Mouse (Mus musculus) thymus, adult 2 months (tissue): ENCODE measurements around the gene Il17a.

Source experiments
- CTCF ChIP-seq: fragments of 200-500 bp; IDR thresholded peaks from 2 replicates; pipeline ENCODE4 v1.5.1; 2012; ENCODE audit warnings: mild to moderate bottlenecking, control low read depth, low read length, moderate library complexity, borderline replicate concordance; ENCODE audit not compliant: control insufficient read depth, poor library complexity, insufficient read depth; ENCODE audit errors: extremely low read depth
- POLR2A ChIP-seq: fragments of 200-500 bp; IDR thresholded peaks from 2 replicates; pipeline ENCODE4 v1.6.1; 2012; ENCODE audit warnings: mild to moderate bottlenecking, low read length, control low read depth, moderate library complexity; ENCODE audit not compliant: control insufficient read depth, poor library complexity, insufficient read depth; ENCODE audit errors: extremely low read depth

DNA sequence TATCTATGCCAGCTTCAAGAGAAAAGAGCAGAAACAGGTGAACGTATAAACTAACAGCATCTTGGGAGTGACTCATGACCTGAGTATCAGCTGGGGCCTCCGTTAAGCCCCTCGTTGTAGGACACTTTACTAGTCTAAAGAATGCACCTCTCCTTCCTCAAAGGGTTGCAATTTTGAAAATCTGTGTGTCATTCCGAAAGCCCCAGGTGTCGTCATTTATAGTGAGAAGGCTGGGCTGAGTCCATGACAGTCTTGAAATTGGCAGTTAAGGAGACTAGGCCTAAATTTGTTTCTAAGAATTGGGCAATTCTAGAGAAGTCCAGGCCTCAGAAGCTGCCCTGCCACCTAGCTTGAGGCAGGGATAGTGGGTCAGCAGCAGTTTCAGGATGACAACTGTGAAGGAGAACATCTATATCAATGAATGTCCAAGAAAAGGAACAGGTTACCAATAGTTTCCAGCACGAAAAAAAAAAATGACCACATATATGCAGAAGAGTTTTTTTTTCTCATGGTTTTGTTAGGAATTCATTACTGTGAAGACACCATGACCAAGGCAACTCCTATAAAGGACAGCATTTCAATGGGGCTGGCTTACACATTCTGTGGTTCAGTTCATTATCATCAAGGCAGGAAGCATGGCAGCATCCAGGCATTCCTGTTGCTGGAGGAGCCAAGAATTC is 36.9 kb upstream of the Il17a start:
- no peak for TF ChIP-seq CTCF
- TF ChIP-seq POLR2A = no peak
